Mouse (Mus musculus): ENCODE results near the gene Babam2.

DNA sequence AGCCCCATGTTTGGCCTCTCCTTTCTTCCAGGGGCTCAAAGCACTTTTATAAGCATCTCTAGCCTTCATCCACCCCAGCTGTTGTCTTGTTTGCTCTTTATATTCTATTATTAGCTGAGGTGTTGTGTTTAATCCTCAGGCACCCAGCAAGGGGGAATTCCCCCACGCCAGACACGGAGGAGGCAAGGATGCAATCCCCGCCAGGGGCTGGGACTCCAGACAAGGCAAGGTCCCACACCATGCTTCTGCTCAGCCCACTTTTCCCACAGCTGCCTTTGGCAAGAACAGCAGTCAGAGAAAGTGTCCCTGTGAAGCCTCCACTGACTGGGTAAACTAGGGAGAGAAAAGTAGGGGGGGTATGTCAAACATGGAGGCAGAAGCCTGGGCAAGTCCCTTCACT lies 401.2 kb downstream of the Babam2 start:
- TF ChIP-seq CTCF (IDR thresholded peaks at IDR 0.05) = no peak
- no peak for TF ChIP-seq POLR2A (IDR thresholded peaks at IDR 0.05; ENCODE audit: insufficient read depth, low read depth, low read length)
- no peak for TF ChIP-seq EP300 (IDR thresholded peaks at IDR 0.05; ENCODE audit: insufficient read depth, low read depth, low read length)
